Mouse (Mus musculus) granulocyte monocyte progenitor cell, adult 5-6 weeks (primary cell): Measurements from ENCODE around the gene Olfr772. TPM values are rescaled to one million over a fixed set of nuclear protein-coding genes. Genes with fewer than 3 reads are reported as not detected.
"Not testable (repeated sequence)": the region's sequence is repeated elsewhere in the genome, so short reads cannot be mapped to it uniquely, and the experiment has no call there.

Experiments
- ATAC-seq: replicated peaks from 2 replicates; pipeline ENCODE4 v1.8.0; 2016; ENCODE audit warnings: mild to moderate bottlenecking, moderate TSS enrichment, inconsistent platforms; ENCODE audit not compliant: poor library complexity, severe bottlenecking
- total RNA-seq, 2 experiments: library from RNA; stranded (forward) in 1 of 2; stranded (reverse) in 1 of 2; fragments of 200-712, 200-1000 nt in 1 of 2; fragments of >200 nt in 1 of 2; fragmentation: Nextera tagmentation in 1 of 2; gene quantifications; 2 replicates each; pipeline ENCODE4 v1.2.3; 2014 to 2017

The Olfr772 gene
- total RNA-seq (2014; fragmentation: Nextera tagmentation) (not detected in 2 replicates), total RNA-seq (2017) (not detected in 2 replicates)

DNA sequence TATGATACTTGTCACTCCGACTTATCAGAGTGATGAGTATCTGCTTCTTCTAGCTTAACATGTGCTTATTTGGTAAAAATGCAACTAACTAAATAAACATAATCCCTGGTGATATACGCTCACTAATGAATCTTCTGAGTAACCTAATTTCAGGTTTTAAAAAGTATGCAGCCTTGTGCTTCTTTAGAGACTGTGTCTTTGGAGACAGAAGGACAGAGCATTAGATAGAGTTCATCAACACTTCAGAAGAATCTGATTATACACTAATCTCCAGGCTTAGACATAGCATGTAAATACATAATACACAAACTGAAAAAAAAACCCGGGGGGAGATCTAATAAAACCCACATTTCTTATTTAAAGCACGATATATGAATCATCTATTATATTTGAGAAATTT is at the start of gene Olfr772:
Olfr772 (minus strand) TSS at position 101 of the 400 bp plus-strand sequence.
- ATAC-seq = not testable (repeated sequence)

DNA sequence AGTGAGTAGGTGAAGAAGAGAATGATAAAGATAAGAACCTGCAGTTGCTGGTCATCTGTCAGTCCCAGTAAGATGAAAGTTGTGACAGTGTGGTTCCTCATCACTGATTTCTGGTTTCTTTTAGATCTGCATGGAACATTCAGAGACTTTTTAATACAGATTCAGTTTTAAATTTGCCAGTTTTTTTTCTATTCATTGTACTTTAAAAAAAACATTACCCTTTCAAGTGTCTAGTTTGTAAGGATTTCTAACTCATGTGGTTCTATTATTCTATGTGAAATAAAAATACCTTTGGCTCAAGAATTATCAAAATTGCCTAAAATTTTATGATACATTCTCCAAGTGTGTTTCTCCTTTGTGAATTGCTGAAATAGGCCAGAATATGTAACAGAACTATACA is 9.6 kb upstream of the Olfr772 start, which contains the start of gene Olfr773:
Olfr773 (minus strand) TSS at position 101 of the 400 bp plus-strand sequence.
- not testable (repeated sequence) for ATAC-seq

DNA sequence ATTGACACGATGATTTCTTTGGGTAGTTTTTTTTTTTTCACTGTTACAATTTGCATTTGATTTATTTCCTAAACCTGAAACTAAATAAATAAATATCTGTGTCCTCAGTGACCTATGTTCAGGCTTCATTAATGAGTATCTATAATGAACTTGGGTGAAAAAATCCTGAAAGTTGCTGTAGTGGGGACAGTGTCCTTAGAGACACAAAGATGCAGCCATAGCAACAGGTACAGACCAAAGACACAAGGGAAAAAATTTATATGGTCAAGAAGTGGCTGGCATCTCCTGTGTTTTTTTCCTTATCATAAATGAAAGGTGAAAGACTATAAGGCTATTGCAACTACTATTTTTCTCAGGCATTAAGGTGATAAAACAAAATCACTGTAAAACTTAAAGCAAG is 13.1 kb downstream of the Olfr772 start, which contains the start of gene Olfr771:
Olfr771 (minus strand) TSS at position 101 of the 400 bp plus-strand sequence.
- ATAC-seq = no peak

DNA sequence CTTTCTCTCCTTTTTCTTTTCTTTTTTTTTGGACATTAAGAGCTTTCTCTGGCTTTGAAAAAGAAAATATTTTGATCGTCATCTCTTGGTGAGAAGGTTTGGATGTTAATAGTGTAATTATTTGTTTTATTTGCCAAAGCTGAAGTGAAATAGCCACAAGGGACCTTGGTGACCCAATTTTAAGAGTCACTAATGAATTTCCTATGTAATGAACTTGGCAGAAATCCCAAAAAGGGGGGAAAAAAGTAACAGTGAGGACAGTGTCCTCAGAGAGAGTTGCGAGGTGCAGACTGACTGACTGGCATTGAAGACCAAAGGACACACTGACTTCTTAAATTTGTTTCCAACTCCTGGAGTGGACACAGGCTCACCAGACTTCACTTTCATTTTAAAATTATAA is 38.8 kb downstream of the Olfr772 start, which contains the start of gene Olfr770:
Olfr770 (minus strand) TSS at position 101 of the 400 bp plus-strand sequence.
- no peak for ATAC-seq

Other genes with a start within 250 kb of the Olfr772 start
- gene Itga7, start 244.1 kb downstream of the Olfr772 start, total RNA-seq (2014; fragmentation: Nextera tagmentation) = not detected in 2 replicates
- not detected in 2 replicates for gene Itga7, start 244.1 kb downstream of the Olfr772 start, total RNA-seq (2017)
- gene Mettl7b, start 216.9 kb downstream of the Olfr772 start, total RNA-seq (2014; fragmentation: Nextera tagmentation) = not detected in 2 replicates
- gene Mettl7b, start 216.9 kb downstream of the Olfr772 start, total RNA-seq (2017) = not detected in 2 replicates
- not detected in 2 replicates for gene Olfr9, start 188.5 kb downstream of the Olfr772 start, total RNA-seq (2014; fragmentation: Nextera tagmentation)
- gene Olfr9, start 188.5 kb downstream of the Olfr772 start, total RNA-seq (2017) = not detected in 2 replicates
- not detected in 2 replicates for gene Olfr763, start 167.1 kb downstream of the Olfr772 start, total RNA-seq (2014; fragmentation: Nextera tagmentation)
- not detected in 2 replicates for gene Olfr763, start 167.1 kb downstream of the Olfr772 start, total RNA-seq (2017)
- gene Olfr764-ps1, start 138.0 kb downstream of the Olfr772 start, total RNA-seq (2014; fragmentation: Nextera tagmentation) = not detected in 2 replicates
- gene Olfr764-ps1, start 138.0 kb downstream of the Olfr772 start, total RNA-seq (2017) = not detected in 2 replicates
- not detected in 2 replicates for gene Olfr765, start 127.9 kb downstream of the Olfr772 start, total RNA-seq (2014; fragmentation: Nextera tagmentation)
- gene Olfr765, start 127.9 kb downstream of the Olfr772 start, total RNA-seq (2017) = not detected in 2 replicates
- gene Olfr766-ps1, start 108.9 kb downstream of the Olfr772 start, total RNA-seq (2014; fragmentation: Nextera tagmentation) = not detected in 2 replicates
- gene Olfr766-ps1, start 108.9 kb downstream of the Olfr772 start, total RNA-seq (2017) = not detected in 2 replicates
- gene Olfr767, start 95.0 kb downstream of the Olfr772 start, total RNA-seq (2014; fragmentation: Nextera tagmentation) = not detected in 2 replicates
- not detected in 2 replicates for gene Olfr767, start 95.0 kb downstream of the Olfr772 start, total RNA-seq (2017)
- not detected in 2 replicates for gene Olfr768, start 78.5 kb downstream of the Olfr772 start, total RNA-seq (2014; fragmentation: Nextera tagmentation)
- gene Olfr768, start 78.5 kb downstream of the Olfr772 start, total RNA-seq (2017) = not detected in 2 replicates
- not detected in 2 replicates for gene Olfr769, start 60.1 kb downstream of the Olfr772 start, total RNA-seq (2014; fragmentation: Nextera tagmentation)
- not detected in 2 replicates for gene Olfr769, start 60.1 kb downstream of the Olfr772 start, total RNA-seq (2017)
- not detected in 2 replicates for gene Olfr770, start 38.9 kb downstream of the Olfr772 start, total RNA-seq (2014; fragmentation: Nextera tagmentation)
- not detected in 2 replicates for gene Olfr770, start 38.9 kb downstream of the Olfr772 start, total RNA-seq (2017)
- gene Olfr771, start 13.2 kb downstream of the Olfr772 start, total RNA-seq (2014; fragmentation: Nextera tagmentation) = not detected in 2 replicates
- not detected in 2 replicates for gene Olfr771, start 13.2 kb downstream of the Olfr772 start, total RNA-seq (2017)
- not detected in 2 replicates for gene Olfr773, start 9.5 kb upstream of the Olfr772 start, total RNA-seq (2014; fragmentation: Nextera tagmentation)
- not detected in 2 replicates for gene Olfr773, start 9.5 kb upstream of the Olfr772 start, total RNA-seq (2017)
- not detected in 2 replicates for gene Olfr774, start 58.3 kb upstream of the Olfr772 start, total RNA-seq (2014; fragmentation: Nextera tagmentation)
- not detected in 2 replicates for gene Olfr774, start 58.3 kb upstream of the Olfr772 start, total RNA-seq (2017)
- gene Olfr775, start 70.5 kb upstream of the Olfr772 start, total RNA-seq (2014; fragmentation: Nextera tagmentation) = not detected in 2 replicates
- gene Olfr775, start 70.5 kb upstream of the Olfr772 start, total RNA-seq (2017) = not detected in 2 replicates
- not detected in 2 replicates for gene Olfr776, start 81.2 kb upstream of the Olfr772 start, total RNA-seq (2014; fragmentation: Nextera tagmentation)
- not detected in 2 replicates for gene Olfr776, start 81.2 kb upstream of the Olfr772 start, total RNA-seq (2017)
- gene Olfr777, start 93.6 kb upstream of the Olfr772 start, total RNA-seq (2014; fragmentation: Nextera tagmentation) = not detected in 2 replicates
- gene Olfr777, start 93.6 kb upstream of the Olfr772 start, total RNA-seq (2017) = not detected in 2 replicates
- not detected in 2 replicates for gene Olfr780, start 140.2 kb upstream of the Olfr772 start, total RNA-seq (2014; fragmentation: Nextera tagmentation)
- not detected in 2 replicates for gene Olfr780, start 140.2 kb upstream of the Olfr772 start, total RNA-seq (2017)
- gene Olfr781, start 150.9 kb upstream of the Olfr772 start, total RNA-seq (2014; fragmentation: Nextera tagmentation) = not detected in 2 replicates
- gene Olfr781, start 150.9 kb upstream of the Olfr772 start, total RNA-seq (2017) = not detected in 2 replicates
- gene Olfr782, start 170.9 kb upstream of the Olfr772 start, total RNA-seq (2014; fragmentation: Nextera tagmentation) = not detected in 2 replicates
- gene Olfr782, start 170.9 kb upstream of the Olfr772 start, total RNA-seq (2017) = not detected in 2 replicates
- gene Olfr784, start 206.2 kb upstream of the Olfr772 start, total RNA-seq (2014; fragmentation: Nextera tagmentation) = 0.23 and 0.37 TPM in 2 replicates
- gene Olfr784, start 206.2 kb upstream of the Olfr772 start, total RNA-seq (2017) = not detected in 2 replicates
- not detected in 2 replicates for gene Olfr785, start 227.5 kb upstream of the Olfr772 start, total RNA-seq (2014; fragmentation: Nextera tagmentation)
- gene Olfr785, start 227.5 kb upstream of the Olfr772 start, total RNA-seq (2017) = not detected in 2 replicates
- not detected in 2 replicates for gene Olfr786, start 249.4 kb upstream of the Olfr772 start, total RNA-seq (2014; fragmentation: Nextera tagmentation)
- not detected in 2 replicates for gene Olfr786, start 249.4 kb upstream of the Olfr772 start, total RNA-seq (2017)